Mouse (Mus musculus) heart, embryonic 12.5 days (tissue): ENCODE data around the gene Spef2. TPM values are rescaled to one million over a fixed set of nuclear protein-coding genes. Genes with fewer than 3 reads are reported as not detected.
"Not testable (repeated sequence)": the region's sequence is repeated elsewhere in the genome, so short reads cannot be mapped to it uniquely, and the experiment has no call there.

Source experiments
- ATAC-seq: fragments of 200-750 bp; cut with Nextera tagmentation; 2 replicates; pipeline ENCODE4 v1.8.0; 2017; ENCODE audit warnings: moderate TSS enrichment, moderate library complexity; ENCODE audit not compliant: insufficient number of reproducible peaks, low FRiP score
- H3K27ac ChIP-seq: fragments of 300-500 bp; sonication (generic); 2 replicates; pipeline ENCODE4 v1.5.1; 2016; ENCODE audit warnings: mild to moderate bottlenecking, moderate library complexity; ENCODE audit not compliant: poor library complexity, severe bottlenecking
- H3K27me3 ChIP-seq: fragments of 300-500 bp; sonication (generic); replicated peaks from 2 replicates; pipeline ENCODE4 v1.6.1; 2016; ENCODE audit warnings: mild to moderate bottlenecking, moderate library complexity
- H3K36me3 ChIP-seq: fragments of 300-500 bp; sonication (generic); 2 replicates; pipeline ENCODE4 v1.6.1; 2016; ENCODE audit warnings: mild to moderate bottlenecking, moderate library complexity
- H3K4me1 ChIP-seq: fragments of 300-500 bp; sonication (generic); replicated peaks from 2 replicates; pipeline ENCODE4 v1.6.1; 2016; ENCODE audit warnings: mild to moderate bottlenecking
- H3K4me2 ChIP-seq: fragments of 300-500 bp; sonication (generic); 2 replicates; pipeline ENCODE4 v1.6.1; 2016; ENCODE audit warnings: mild to moderate bottlenecking, moderate library complexity
- H3K4me3 ChIP-seq: fragments of 300-500 bp; sonication (generic); 2 replicates; pipeline ENCODE4 v1.5.1; 2016; ENCODE audit warnings: mild to moderate bottlenecking
- H3K9ac ChIP-seq: fragments of 300-500 bp; sonication (generic); 2 replicates; pipeline ENCODE4 v1.6.1; 2016; ENCODE audit warnings: mild to moderate bottlenecking, moderate library complexity
- H3K9me3 ChIP-seq: fragments of 300-500 bp; sonication (generic); replicated peaks from 2 replicates; pipeline ENCODE4 v1.6.1; 2016; ENCODE audit warnings: mild to moderate bottlenecking, moderate library complexity
- WGBS: fragments of 180-500 bp; shearing (Covaris S2); methylation state at CpG from one replicate; pipeline ENCODE4 v1.1.7; 2016; 5-methylcytosine and 5-hydroxymethylcytosine counted together
- polyA plus RNA-seq: library from polyadenylated mRNA; unstranded; fragments of >200 nt; fragmentation: Nextera tagmentation; extraction: Ambion mirVana; gene quantifications from 2 replicates; pipeline ENCODE4 v1.2.1, GENCODE M21; 2016

Gene Spef2
- polyA plus RNA-seq, 1 experiment from 2014 or later = 0.09 TPM

DNA sequence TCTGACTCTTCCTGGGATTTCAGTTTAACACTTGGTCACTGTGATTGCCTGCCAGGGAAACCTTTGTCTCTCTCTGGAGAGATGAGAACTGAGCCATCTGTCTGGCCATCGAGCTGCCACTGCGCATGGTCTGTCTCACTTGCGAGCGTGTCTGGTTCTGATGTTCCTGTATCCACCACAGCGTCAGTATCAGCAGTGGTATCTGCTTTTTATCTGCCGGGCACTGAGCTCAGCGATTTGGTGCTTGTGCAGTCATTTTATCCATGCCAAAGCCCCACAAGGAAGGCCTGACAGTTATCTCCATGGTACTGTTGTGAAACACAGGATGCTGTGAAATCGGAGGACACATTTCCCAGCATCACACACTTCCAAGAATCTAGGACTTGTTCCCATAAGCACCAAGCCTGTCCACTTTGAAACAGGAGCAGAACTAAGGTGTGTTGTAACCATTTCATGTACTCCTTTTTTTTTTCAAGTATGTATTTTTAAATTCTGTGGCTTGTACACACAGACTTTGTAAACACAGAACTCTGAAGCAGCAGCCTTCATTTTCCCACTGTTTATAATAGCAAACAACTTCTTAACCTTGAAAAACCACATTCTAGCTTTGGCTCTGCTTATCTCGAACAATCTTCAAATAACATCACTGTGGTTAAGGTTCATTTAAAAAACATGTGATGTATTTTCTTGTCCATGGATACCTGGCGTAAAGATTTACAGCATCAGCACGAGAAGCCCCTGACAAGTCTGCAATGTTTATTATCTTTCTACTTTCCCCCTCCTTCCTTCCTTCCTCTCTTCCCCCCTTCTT, 168.0 kb downstream of the Spef2 start:
- no peak for ATAC-seq
- no peak overlapping the region for H3K9ac ChIP-seq
- WGBS = 41% methylated on average over 11 of the region's 11 CpGs

DNA sequence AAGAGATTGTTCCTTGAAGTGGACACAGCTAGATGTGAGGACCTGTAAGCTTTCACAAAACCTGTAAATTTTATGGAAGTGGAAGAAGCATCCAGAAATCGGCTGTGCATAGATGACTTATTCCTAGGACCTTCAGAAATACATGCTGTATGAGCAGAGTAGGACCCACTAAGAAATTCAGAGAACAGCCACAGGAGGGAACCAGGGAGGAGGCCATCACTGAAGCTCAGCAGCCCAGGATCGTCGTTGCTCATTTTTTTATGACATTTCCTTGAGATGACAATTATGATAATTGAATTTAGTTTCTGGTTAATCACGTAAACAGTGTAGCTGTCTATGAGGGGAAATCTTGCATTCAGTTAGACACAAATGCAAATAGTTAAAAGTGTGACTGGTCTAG, 171.4 kb downstream of the Spef2 start:
- 74% methylated on average over 4 of the region's 4 CpGs for WGBS
- Histone ChIP-seq H3K36me3 (no peaks in the 10 kb centered on the region), H3K9ac (no peak overlapping the region), H3K27me3 (no peaks in the 10 kb centered on the region), H3K4me2 (no peak overlapping the region), H3K4me1 (no peaks in the 10 kb centered on the region), H3K9me3 (no peaks in the 10 kb centered on the region), H3K4me3 (no peak overlapping the region), H3K27ac (no peak overlapping the region)
- ATAC-seq = no peak

More for the DNA sequence above, 168.0 kb downstream of the Spef2 start:
- Histone ChIP-seq H3K4me2 (no peak overlapping the region), H3K9me3 (no peaks in the 10 kb centered on the region), H3K4me1 (no peaks in the 10 kb centered on the region), H3K4me3 (no peak overlapping the region), H3K27ac (no peak overlapping the region), H3K27me3 (no peaks in the 10 kb centered on the region), H3K36me3 (no peaks in the 10 kb centered on the region)

DNA sequence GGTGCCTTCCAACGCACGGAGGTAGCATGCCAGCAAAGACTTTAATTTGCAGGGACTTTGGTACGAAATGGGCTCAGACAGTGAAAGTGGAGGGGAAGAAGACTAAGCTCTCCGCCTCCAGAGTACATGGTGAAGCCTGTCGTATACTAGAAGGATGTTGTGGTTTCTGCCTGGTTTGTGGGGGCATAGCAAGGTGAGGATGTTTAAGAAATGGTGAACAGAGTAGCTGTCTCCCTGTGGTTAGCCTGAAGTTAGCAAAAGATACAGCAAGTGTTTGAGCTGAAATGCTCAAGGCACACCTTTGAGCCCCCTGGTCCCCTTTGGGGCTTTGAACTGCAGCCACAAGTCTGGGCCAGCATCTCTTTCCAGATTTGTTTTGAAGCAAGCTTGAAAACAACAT, 173.9 kb downstream of the Spef2 start:
- no peak overlapping the region for H3K9ac ChIP-seq
- WGBS = 77% methylated on average over 5 of the region's 5 CpGs
- H3K4me3 ChIP-seq = no peak overlapping the region
- no peak overlapping the region for H3K27ac ChIP-seq
- no peaks in the 10 kb centered on the region for H3K9me3 ChIP-seq
- H3K27me3 ChIP-seq = no peaks in the 10 kb centered on the region
- no peak overlapping the region for H3K4me2 ChIP-seq
- H3K36me3 ChIP-seq = no peaks in the 10 kb centered on the region
- ATAC-seq = no peak
- no peaks in the 10 kb centered on the region for H3K4me1 ChIP-seq

DNA sequence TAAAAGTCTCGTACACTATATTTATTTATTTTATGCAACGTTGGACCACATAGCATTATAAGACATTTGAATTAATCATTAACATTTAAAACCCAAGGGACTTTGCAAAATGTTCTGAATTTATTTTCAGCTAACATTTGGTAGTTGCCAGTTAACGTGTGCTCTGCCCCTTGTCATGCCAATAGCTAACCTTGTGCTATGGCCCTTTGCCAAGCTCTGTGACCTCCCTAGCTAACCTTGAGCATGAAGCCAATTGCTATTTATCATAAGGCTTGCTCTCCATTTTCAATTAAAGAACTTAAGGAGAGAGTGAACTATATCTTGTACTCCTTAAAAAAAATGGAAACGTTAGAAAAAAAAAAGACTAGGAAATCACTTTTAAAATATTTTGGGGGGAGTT, 175.3 kb downstream of the Spef2 start:
- H3K9me3 ChIP-seq = no peaks in the 10 kb centered on the region
- H3K4me3 ChIP-seq = no peak overlapping the region
- H3K27me3 ChIP-seq = no peaks in the 10 kb centered on the region
- no peak for ATAC-seq
- no peak overlapping the region for H3K4me2 ChIP-seq
- no peaks in the 10 kb centered on the region for H3K36me3 ChIP-seq
- no peak overlapping the region for H3K27ac ChIP-seq
- H3K9ac ChIP-seq = no peak overlapping the region
- WGBS = 75% methylated on average over 4 of the region's 4 CpGs
- no peaks in the 10 kb centered on the region for H3K4me1 ChIP-seq

DNA sequence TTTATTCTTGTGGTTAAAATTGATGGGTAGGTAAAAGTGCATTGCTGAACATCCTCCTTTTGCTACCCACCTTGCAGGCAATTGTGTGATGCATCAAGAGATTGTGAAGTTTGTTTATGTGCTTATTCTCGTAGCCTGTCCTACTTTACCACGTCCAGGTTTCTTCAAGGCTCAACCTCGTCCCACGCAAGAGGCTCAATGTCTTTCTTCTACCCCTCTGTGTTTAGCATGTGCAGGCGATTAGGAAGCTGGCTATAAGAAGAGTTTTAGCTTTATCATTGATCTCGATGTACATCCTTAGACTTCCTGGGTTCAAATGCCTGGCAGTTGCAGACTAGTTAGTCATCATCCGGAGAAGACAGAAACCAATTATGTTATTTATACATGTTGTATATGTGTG, 176.0 kb downstream of the Spef2 start:
- Histone ChIP-seq H3K4me3 (no peak overlapping the region), H3K4me2 (no peak overlapping the region), H3K36me3 (no peaks in the 10 kb centered on the region), H3K9ac (no peak overlapping the region), H3K4me1 (no peaks in the 10 kb centered on the region), H3K27me3 (no peaks in the 10 kb centered on the region), H3K27ac (no peak overlapping the region), H3K9me3 (no peaks in the 10 kb centered on the region)
- ATAC-seq = no peak
- WGBS = 75% methylated on average over 7 of the region's 7 CpGs

DNA sequence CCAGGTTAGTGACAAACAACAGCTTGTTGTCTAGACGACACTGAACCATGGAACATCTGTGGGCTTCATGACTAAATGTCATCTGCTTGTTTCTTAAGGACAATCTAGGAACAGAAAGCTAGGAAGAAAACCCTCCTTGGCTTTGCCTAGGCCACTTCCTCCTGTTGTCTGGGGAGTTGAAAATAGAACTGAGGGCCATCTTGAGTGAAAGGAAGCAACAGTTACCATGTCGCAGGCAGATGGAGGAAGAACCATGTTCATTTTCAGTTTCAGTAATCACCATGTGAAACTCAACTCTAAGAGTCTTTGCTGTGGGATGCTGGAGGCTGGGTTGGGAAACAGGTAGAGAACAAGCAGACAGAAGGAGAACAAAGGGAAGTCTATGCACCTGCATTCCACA, 176.8 kb downstream of the Spef2 start:
- Histone ChIP-seq H3K4me2 (no peak overlapping the region), H3K36me3 (no peaks in the 10 kb centered on the region), H3K27me3 (no peaks in the 10 kb centered on the region), H3K4me3 (no peak overlapping the region), H3K4me1 (no peaks in the 10 kb centered on the region), H3K9ac (no peak overlapping the region), H3K9me3 (no peaks in the 10 kb centered on the region), H3K27ac (no peak overlapping the region)
- no peak for ATAC-seq
- WGBS = 72% methylated on average over 2 of the region's 2 CpGs

DNA sequence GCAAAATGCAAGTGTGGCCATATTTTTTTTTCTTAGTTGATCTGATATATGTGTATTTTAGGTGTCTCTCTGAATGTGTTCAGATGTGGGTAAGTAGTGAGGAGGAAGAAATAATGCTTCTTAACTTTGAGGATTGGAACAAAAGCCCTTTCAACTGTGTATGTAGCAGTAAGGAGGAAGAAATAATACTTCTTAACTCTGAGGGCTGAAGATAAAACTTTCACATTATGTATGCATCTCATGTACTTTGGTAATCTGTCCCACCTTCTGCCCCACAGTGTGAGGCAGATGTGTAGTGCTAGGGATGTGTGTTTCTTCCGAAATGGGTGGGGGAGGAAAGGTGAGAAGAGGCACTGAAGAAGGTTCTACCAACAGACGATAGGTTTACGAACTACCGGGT, 181.4 kb downstream of the Spef2 start:
- H3K9me3 ChIP-seq = no peaks in the 10 kb centered on the region
- ATAC-seq = no peak
- H3K9ac ChIP-seq = no peak overlapping the region
- H3K4me3 ChIP-seq = no peak overlapping the region
- 84% methylated on average over 4 of the region's 4 CpGs for WGBS
- H3K36me3 ChIP-seq = no peaks in the 10 kb centered on the region
- H3K27me3 ChIP-seq = no peaks in the 10 kb centered on the region
- H3K4me2 ChIP-seq = no peak overlapping the region
- H3K27ac ChIP-seq = no peak overlapping the region
- H3K4me1 ChIP-seq = no peaks in the 10 kb centered on the region

DNA sequence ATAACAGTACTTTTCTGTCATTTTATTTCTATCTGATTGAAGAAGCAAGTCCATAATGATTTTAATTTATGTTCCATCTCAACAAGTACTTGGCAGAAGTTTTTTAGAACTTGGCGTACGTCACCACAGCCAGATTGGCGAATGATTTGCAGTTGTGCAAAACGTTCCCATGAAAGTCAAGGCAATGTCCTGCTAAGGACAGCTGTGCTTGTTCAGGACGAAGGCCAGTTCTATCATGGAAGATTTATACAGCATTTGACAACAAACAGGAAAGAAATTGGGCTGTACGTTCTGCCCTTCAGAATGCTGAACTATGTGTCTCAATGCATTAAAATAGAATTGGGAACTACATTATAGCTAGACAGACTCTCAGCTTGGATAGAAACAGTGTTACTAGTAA, 183.3 kb downstream of the Spef2 start:
- H3K9me3 ChIP-seq = no peaks in the 10 kb centered on the region
- H3K27ac ChIP-seq = no peak overlapping the region
- no peak for ATAC-seq
- no peaks in the 10 kb centered on the region for H3K27me3 ChIP-seq
- WGBS = 80% methylated on average over 6 of the region's 6 CpGs
- no peak overlapping the region for H3K4me2 ChIP-seq
- H3K36me3 ChIP-seq = no peaks in the 10 kb centered on the region
- H3K4me1 ChIP-seq = no peaks in the 10 kb centered on the region
- H3K4me3 ChIP-seq = no peak overlapping the region
- no peak overlapping the region for H3K9ac ChIP-seq

DNA sequence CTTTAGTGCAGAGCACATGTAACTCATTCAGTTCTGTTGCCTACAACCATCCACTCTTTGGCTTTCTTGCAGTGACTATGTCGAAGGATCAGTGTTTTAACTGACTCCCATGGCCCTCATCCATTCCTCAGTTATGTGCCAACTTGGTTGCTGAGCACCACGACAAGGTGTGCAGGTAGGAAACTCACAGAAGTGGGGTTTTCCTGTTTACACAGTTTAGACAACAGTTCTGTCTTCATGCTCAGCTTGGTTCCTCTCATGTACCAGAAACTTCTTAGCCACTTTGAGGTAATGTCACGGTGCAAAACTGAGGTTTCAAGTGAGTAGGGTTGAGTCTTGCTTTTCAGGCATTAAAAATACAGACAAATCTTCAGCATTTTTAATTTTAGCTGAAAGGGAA, 184.5 kb downstream of the Spef2 start:
- Histone ChIP-seq H3K4me1 (no peaks in the 10 kb centered on the region), H3K36me3 (no peaks in the 10 kb centered on the region)
- 68% methylated on average over 3 of the region's 3 CpGs for WGBS

DNA sequence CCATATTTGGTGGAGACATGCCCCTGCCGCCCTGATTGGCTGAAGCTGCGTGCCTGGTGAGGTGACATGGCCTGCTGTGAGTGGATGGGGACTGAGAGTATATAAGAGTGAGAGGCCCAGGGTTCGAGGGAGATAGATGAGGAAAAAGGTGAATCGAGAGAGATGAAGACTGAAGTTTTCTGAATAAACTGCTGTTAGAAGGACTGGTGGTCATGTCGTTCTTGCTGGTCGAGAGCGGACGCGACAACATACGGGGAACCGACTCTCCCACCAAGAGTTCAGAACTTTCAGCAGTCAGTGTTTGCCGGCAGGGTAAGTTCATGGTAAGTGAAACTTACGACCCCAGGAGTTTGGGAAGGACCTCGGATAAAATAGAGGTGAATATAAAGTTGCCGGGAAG, 191.4 kb downstream of the Spef2 start:
- H3K9me3 ChIP-seq, H3K27ac ChIP-seq, H3K9ac ChIP-seq, H3K36me3 ChIP-seq, H3K27me3 ChIP-seq, ATAC-seq, H3K4me1 ChIP-seq, H3K4me3 ChIP-seq, H3K4me2 ChIP-seq: not testable (repeated sequence)
- WGBS = 84% methylated on average over 15 of the region's 15 CpGs

More for the DNA sequence above, 184.5 kb downstream of the Spef2 start:
- no peak for ATAC-seq
- no peak overlapping the region for H3K9ac ChIP-seq
- H3K27ac ChIP-seq = no peak overlapping the region
- no peak overlapping the region for H3K4me3 ChIP-seq
- H3K4me2 ChIP-seq = no peak overlapping the region
- no peaks in the 10 kb centered on the region for H3K9me3 ChIP-seq
- H3K27me3 ChIP-seq = no peaks in the 10 kb centered on the region

DNA sequence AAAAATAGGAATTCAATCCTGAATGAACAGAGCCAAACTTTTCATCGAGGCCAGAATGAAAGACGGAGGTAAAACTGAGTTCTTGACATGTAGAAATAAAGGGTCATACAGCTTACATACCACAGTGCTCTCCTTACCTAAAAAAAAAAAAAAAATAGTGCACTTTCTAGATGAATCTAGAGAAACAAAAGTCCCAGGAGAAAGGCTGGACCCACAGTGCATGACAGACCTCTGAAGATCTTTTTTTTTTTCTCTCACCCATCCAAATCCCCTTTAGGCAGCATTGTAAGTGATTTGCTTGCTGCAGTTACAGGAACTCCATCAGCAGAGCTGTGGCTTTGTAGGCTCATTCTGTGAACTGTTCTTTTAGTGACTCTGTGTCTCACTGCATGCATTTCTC, 199.7 kb downstream of the Spef2 start:
- Histone ChIP-seq H3K4me1 (no peaks in the 10 kb centered on the region), H3K4me3 (no peak overlapping the region), H3K9ac (no peak overlapping the region), H3K27ac (no peak overlapping the region), H3K27me3 (no peaks in the 10 kb centered on the region), H3K4me2 (no peak overlapping the region), H3K36me3 (no peaks in the 10 kb centered on the region), H3K9me3 (no peaks in the 10 kb centered on the region)
- ATAC-seq = no peak
- 90% methylated on average over 2 of the region's 2 CpGs for WGBS

DNA sequence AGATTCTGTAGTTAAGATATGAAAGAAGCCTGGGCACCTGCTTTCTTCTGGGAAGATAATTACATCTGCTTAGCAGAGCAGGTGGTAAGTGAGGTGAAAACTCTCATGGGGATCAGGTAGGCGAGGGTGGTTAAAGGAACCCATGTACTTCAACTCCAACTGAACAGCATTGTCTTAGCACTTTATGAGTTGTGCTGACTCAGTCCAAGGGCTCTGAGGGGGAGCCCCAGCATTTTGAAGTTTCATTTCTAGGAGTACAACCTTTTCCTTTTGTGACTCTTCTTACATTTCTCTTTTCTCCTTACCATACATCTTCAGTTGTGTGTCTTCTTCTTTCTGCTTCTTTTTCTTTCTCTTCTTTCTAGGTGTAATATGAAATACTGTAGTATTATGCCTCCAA, 213.5 kb downstream of the Spef2 start:
- Histone ChIP-seq H3K4me2 (no peak overlapping the region), H3K9ac (no peak overlapping the region), H3K27me3 (no peaks in the 10 kb centered on the region), H3K36me3 (no peaks in the 10 kb centered on the region), H3K27ac (no peak overlapping the region), H3K4me1 (no peaks in the 10 kb centered on the region), H3K4me3 (no peak overlapping the region), H3K9me3 (no peaks in the 10 kb centered on the region)
- no peak for ATAC-seq
- WGBS = 70% methylated on average over 1 of the region's 1 CpGs
